Mouse (Mus musculus): ENCODE measurements around the gene Dcaf12.

Gene Dcaf12

DNA sequence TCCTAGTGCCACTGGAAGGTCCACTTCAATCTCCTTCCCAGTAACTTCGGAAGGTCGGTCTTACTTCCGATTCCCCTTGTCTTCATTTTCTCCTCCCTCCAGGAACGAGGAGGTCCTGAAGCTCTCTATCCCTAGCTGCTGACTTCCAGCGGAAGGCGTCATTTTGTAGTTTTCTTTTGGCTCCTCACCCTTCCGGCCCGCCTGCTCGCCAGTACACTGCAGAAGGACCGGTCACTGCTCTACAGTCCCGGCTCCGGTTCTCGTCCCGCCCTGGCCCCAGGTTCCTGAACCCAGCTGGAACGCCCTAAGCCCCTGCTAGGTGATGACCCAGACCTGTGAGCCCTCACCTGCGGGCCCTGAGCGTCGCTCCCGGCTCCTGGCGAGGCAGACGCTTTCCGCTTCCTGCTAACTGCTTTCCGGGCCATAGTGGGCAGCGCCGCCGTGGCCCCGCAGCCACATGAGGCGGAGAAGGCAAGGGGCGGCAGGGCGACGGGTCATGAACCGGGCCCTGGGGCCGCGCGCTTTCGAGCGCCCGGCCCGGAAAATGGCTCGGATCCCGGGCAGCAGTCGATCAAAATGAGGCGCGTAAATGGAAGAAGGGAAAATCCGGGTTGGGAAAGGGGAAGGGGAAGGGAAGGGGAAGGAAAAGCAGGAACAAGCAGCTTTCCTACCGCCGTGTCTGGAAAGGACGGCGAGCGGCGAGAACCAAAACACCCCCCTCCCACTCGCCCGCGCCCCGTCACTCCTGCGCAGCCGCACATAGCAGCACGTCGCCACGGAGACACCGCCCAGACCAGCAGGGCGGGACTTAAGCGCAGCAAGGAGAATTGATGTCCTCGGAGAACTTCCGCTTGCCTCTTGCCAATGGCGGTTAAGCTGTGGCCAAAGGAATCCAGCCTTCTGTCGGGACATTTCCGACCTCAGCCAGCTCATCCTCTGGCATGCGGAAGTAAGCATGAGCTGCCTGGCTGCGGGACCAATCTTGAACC is at the start of gene Dcaf12:
TSS of gene Dcaf12 (minus strand) at position 749 of the 989 bp plus-strand sequence.
- peak; percentile 93 to 95 for DNase-seq (ENCODE audit: low spot score in 2 of 2)

DNA sequence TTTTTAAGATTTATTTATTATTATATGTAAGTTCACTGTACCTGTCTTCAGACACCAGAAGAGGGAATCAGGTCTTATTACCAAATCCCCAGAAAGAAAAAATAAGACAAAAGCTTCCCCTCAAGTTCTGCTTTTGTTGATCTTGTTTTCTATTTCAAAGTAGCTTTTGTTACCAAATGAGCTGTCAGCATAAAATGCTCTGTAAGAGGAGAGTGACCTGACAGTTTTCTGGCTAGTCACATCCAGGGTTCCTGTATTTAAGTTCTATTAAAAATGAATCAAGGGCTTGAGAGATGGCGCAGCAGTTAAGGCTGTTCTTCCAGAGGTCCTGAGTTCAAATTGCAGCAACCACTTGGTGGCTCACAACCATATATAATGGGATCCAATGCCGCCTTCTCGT is 46.4 kb upstream of the Dcaf12 start:
- DNase-seq (ENCODE audit: low spot score in 2 of 2): no peak

DNA sequence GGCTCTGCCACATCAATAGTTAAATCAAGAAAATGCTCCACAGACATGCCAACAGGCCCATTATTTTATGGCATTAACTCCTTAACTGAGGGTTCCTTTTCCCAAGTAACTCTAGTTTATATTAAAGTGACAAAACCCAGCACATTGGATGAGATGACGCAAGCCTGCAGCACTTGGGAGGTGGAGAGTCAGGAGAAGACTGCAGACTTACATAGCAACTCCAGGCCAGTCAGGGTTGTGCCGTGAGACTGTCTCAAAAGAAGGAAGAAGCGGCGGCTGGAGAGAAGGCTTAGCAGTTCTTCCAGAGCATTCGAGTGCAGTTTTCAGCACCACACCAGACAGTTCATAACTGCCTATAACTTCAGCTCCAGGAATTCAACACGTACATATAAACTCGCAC is 44.7 kb upstream of the Dcaf12 start:
- no peak for DNase-seq (ENCODE audit: low spot score in 2 of 2)

DNA sequence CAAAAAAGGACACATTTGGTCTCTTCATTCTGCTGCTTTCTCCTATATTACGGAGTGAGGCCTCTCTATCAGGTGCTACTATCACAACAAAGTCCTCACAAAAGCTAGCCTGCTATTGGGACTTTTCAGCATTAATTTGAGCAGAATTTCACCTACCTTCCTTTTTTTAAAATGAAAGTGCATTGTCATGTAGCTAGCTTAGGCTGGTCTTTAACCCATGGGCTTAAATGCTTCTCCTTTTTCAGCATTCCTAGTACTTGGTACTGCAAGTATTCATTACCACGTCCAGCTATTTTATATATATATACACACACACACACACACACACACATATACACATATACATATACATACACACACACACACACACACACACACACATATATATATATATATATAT is 44.0 kb upstream of the Dcaf12 start:
- no peak for DNase-seq (ENCODE audit: low spot score in 2 of 2)

DNA sequence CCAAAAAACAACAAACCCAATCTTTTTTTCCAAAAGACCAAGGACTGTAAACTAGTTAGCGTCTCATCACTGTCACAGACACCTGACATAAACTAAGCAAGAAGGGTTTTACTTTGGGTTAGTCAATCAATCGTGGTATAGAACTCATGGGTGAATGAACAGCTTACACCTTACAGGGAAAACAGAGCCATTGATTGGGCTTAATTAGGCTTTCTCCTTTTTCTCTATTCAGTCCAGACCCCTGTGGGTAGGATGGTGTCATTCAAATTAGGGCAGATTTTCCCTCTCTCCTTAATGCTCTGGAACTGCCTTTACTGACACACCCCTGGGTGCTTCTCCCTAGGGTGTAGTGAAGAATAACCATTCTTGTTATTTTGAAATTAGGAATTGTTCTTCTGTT is 42.5 kb upstream of the Dcaf12 start:
- DNase-seq (ENCODE audit: low spot score in 2 of 2): no peak

DNA sequence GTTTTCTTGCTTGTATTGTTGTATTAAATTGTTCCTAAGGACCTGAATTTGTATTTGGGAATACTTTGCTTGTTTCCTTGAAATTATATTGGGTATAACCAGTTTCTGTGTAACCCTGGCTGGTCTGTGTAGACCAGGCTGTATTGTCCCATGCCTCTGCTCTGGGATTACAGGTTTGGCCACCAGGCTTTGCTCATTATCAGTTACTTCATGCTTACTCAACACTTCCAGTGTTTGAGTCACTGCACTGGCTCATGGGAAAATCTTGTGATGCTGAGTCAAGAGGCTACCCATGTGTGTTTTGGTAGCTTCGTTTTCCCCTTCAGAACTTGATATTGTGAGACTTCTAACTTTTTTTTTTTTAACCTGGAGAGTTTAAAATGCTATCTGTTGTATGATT is 38.6 kb upstream of the Dcaf12 start:
- DNase-seq (ENCODE audit: low spot score in 2 of 2): no peak

DNA sequence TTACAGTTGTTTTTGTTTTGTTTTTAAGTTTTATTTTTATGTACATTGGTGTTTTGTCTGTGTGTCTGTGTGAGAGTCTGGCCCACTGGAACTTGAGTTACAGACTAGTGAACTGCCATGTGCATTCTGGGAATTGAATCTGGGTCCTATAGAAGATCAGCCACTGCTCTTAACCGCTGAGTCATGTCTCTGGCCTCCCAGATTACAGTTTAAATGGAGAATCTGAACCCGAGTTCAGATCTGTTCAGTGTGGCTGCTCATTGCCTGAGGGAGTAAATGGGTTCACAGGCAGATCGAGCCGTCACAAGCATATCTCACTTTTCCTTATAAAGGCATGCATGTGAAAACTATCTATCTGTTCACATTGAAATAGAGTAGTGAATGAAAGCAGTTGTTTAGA is 38.1 kb upstream of the Dcaf12 start:
- DNase-seq (ENCODE audit: low spot score in 2 of 2): no peak

DNA sequence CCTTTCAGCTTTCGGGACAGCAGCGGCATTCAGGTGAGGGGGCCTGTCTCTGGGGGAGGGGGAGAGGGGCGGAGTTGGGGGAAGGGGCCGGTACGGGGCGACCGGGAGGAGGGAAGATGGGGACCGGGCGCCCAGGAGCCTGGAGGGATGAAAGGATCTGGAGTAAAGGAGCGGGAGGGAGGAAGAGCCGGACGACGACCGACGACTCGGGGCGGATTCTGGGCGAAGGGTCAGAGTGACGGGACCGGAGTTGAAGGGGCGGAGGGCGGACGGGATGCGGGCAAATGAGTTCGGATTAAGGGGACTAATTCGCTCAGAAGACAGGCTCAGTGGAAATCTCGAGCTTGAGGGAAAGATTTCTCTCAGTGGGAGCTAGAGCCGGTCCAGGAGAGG is 34.5 kb upstream of the Dcaf12 start:
- no peak for DNase-seq (ENCODE audit: low spot score in 2 of 2)

DNA sequence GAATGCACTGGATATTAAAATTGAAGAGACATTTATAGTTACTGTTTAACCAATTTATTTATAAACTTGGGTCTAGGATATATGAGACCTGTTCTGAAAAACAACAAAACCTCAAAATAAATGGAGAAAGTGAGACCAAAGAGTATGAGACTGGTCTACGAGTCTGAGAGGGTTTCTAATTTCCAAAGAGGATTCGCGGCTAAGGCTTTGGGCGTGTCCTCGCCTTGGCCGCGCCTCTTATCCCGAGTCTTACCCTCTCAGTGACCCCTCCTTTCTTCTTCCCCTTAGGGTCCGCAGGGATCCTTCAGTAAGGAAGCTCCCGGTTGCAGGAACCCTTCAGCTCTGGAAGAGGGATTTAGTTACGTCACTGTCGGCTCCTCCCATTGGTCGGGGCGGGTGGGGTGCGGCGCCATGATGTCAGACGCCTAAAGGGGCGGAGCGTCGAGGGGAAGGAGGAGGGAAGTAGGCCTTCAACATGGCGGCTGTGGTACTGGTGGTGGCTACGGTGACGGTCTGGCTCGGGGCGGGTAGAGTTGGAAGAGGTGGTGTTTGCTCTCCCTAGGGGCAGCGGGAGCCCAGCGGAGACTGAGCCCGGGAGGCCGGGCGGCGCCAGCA is 34.0 kb upstream of the Dcaf12 start, which contains the start of gene Ubap1:
TSS of gene Ubap1 (plus strand) at position 413 of the 615 bp plus-strand sequence.
- peak; percentile 89 to 90 for DNase-seq (ENCODE audit: low spot score in 2 of 2)

DNA sequence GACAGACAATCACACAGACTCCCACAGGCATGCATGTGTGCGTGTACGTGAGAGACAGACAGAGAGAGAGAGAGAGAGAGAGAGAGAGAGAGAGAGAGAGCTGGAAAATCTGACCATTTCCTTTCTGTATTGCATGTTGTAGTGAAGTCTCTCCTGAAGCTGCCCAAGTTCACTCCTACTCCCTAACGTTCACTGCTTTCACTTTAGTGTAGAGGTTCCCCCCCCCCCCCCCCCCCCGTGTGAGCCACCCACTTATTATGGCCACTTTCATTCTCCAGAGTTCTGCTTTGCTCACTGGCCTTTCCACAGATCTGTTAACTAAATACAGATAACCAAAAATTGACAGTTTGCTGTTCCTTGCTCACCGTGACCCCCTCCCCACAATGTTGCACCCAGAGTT is 33.1 kb upstream of the Dcaf12 start:
- DNase-seq (ENCODE audit: low spot score in 2 of 2): no peak

DNA sequence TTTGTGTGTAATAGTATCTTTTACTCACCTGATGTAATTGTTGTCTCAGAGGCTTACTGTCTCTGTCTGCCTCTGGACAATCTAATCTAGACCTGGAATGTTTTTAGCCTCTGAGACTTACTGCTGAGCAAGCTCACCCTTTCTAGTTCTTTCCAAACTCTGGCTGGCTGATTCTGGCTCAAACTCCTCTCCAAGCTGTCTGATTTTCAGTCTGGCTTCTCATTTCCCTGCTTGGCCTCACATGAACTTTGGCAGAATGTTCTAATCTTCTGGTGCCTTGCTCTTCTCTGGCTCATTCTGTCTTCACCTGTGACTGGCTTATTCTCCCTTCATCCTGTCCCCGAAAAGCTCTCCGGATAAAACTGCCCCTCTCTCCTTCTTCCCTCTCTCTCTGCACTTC is 31.3 kb upstream of the Dcaf12 start:
- DNase-seq (ENCODE audit: low spot score in 2 of 2): no peak

DNA sequence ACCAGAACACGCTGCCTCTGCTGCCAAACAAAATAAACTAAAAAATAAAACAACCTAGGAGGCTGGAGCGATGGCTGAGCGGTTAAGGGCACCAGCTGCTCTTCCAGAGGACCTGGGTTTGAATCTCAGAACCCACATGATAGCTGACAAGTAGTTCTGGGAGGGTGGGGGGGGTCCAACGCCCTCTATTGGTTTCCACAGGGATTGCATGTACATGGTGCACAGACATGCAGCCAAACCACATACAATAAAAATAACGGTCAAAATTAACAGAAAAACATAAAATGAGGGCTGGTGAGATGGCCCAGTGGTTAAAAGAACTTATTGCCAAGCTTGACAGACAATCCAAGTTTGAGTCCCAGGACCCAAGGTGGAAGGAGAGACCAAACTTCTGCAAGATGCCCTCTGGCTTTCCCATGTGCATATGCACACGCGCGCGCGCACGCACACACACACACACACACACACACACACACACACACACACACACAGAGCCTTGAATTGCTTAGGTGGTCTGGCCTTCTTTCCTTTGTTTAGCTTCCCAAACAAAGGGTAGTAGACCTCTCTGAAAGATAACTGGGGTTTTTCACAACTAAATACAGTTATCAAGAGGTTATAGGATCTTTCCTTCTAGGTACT is 26.3 kb upstream of the Dcaf12 start:
- no peak for DNase-seq (ENCODE audit: low spot score in 2 of 2)

DNA sequence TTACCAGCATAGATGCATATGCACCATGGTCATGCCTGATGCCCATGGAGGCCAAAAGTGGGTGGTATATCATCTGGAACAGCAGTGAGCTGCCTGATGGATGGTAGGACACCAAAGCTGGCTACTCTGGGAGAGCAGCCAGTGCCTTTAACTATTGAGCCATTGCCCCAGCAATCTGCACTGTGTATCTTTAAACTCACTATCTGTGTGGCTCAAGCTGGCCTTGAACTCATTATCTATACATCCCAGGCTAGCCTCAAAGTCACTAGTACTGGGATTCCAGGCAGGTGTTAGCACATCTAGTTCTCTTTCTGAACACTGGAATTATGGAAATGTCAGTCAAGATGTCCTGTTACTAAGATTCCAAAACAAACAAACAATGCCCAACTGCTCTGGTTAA is 21.9 kb upstream of the Dcaf12 start:
- DNase-seq (ENCODE audit: low spot score in 2 of 2): no peak

DNA sequence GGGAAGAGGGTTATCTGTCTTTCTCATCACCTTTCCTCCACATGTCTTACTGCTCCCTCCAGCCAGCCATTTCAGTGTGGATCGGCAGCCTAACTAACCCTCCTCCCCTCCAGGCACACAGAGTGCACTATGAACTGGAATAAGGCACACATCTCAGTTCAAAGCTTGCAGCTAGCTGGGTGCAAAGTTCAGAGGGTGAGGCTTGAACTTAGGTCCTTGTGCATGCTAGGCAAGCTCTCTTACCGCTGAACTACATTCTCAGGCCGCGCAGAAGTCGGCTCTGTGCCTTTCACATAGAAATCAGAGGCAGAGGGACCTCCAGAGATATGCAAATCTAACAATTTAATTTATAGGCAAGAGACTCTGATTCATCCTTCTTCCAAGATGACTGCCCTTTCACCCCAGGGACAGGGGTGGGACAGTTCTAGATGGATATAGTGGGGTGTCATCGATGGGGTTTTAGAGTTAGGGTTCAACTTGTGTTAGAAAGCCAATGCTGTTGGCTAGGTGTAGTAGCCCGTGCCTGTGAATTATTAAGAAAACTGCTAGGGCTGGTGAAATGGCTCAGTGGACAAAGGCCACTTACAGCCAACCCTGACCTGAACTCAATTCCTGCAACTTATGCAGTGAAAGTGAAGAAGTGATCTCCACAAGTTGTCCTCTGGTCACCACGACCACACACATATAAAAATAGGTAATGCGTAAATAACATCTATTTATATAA is 17.2 kb upstream of the Dcaf12 start:
- no peak for DNase-seq (ENCODE audit: low spot score in 2 of 2)

DNA sequence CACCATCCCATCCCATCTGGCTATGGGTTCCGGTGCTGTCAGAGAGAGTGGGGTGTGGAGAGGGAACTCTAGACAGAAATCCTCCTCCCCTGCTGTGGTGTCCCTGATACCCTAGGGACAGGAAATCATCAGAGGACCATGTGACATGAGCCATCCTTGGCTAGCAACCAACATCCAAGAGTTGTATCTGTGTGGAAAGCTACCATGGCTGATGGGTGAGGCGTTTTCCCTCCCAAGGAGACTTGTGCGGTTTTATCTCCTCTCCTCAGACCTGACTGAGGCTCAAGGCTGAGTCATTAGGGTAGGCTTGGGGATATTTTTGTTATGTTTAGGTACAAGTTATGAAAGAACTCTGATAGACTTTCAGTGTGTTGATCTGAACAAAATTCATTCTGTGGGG is 16.4 kb upstream of the Dcaf12 start:
- no peak for DNase-seq (ENCODE audit: low spot score in 2 of 2)

DNA sequence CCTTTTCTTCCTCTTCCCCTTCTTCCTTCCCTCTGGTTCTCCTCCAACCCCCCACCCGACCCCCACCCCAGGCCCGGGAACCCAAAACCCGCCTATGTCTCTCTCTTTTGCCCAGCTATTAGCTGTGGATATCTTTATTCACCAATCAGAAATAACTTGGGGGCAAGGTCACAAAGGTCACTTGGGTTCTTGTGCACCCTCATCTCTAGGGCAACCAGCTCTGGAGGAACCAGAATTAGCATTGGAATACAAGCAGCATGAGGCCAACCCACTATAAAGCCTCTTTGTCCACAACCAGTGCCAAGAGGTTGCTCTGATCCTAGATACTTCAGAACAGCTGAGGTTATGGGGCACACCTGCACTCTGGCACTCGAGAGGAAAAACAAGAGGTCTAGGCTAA is 14.8 kb upstream of the Dcaf12 start:
- DNase-seq (ENCODE audit: low spot score in 2 of 2): no peak

DNA sequence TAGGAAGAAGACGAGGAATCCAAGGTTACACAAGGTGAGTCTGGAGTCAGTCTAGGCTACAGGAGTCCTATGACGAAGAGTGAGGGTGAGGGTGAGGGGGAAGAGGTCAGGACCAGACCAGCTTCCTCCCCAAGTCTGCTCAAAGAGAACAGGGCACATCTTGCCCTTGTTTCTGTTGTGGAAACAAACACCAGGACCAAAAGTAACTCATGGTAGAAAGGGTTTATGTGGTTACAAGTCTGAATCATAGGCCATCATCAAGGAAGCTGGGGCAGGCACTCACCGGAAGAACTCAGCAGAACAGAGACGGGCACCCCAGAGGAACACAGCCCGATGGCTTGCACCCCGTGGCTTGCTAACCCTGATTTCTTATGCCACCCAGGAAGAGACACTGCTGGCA is 12.2 kb upstream of the Dcaf12 start:
- DNase-seq (ENCODE audit: low spot score in 2 of 2): no peak

DNA sequence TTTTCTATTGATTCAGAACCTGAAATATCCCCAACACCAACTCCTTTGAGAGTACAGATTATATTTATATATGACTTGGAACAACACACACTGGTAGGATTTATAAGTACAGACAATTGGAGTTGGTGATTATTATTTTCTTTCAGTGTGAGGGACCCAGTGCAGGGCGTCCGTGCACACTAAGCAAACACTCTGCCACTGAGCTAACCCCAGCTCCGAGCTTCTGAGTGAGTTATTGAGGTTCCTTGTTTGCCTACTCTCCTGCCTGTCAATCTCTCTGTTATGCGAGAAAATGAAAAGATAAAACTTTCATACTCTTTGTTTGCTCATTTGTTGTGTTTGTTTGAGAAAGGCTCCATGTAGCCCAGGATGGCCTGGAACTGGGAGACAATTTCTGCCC is 6.3 kb upstream of the Dcaf12 start:
- DNase-seq (ENCODE audit: low spot score in 2 of 2): no peak

DNA sequence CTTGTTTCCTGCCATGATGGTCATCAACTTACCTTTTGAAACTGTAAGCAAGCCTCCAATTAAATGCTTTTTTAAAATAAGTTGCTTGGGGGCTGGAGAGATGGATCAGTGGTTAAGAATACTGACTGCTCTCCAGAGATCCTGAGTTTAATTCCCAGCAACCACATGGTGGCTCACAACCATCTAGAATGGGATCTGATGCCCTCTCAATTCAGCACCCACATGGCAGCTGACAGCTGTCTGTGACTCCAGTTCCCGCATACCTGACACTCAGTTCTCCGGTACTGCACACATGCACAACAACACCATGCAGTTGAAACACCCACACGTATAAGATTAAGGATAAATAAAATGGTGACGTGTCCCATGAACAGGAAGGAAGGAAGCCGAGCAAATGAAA is 3.6 kb upstream of the Dcaf12 start:
- no peak for DNase-seq (ENCODE audit: low spot score in 2 of 2)

DNA sequence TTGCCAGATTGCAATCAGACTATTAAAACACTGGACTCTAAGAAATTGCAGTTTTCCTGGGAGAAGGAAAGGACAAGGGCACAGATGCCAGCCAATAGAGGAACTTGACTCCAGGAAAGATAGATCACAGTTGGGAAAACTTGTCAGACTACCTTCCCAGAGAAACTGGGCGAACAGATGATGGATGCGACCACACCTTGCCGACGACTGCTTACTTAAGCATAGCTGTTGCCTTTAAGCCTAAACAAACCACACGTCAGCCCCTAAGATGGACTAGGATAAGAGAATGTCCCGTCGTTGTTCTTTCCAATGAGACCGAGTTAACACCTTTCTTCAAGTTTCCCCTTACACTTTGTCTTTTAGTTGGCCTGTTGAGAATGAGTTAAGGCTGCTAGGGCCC is 484 bp upstream of the Dcaf12 start:
- DNase-seq (ENCODE audit: low spot score in 2 of 2): no peak

DNA sequence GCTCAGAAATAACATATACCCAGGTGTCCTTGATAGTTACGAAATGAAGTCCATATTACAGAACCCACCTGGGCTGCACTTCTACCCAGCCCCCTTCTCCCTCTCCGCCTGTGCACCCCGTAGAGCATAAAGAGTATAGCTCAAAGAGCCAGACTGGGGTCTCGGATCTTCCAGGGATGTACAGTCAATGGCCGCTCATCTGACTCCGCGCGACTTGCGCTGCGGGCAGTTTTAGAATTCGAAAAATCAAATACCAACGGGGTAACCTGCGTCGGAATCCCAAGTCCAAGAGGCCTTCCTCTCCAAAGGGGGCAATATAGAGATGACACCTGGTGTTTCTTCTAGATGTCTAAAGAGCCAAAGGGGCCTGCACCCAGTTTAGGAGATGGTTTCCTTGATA is 967 bp downstream of the Dcaf12 start:
- no peak for DNase-seq (ENCODE audit: low spot score in 2 of 2)
